Mouse (Mus musculus) liver, embryonic 11.5 days (tissue): ENCODE data around the gene Pdia5. TPM values are rescaled to one million over a fixed set of nuclear protein-coding genes. Genes with fewer than 3 reads are reported as not detected.

Source experiments
- microRNA-seq: library from miRNA; unstranded; fragments of <30 nt; microRNA quantifications from one replicate; pipeline ENCODE4, GENCODE M21; 2017; ENCODE audit warnings: borderline number of aligned reads
- polyA plus RNA-seq: library from polyadenylated mRNA; unstranded; fragments of >200 nt; fragmentation: Nextera tagmentation; extraction: Ambion mirVana; gene quantifications from 2 replicates; pipeline ENCODE4 v1.2.1, GENCODE M21; 2014

Gene Pdia5
- polyA plus RNA-seq, 1 experiment from 2014 or later = 22.6 TPM

Small RNAs within 50 kb of the gene (microRNA-seq; reads per million reads assigned to microRNA genes)
- gene Gm25548 = not detected

Other genes starting within 250 kb of the Pdia5 start
- 19.3 and 20.0 TPM in 2 replicates for gene Sec22a, start 127.0 kb downstream of the Pdia5 start, polyA plus RNA-seq
- gene Sema5b, start 50.3 kb upstream of the Pdia5 start, polyA plus RNA-seq = 0.88 and 1.4 TPM in 2 replicates